Mouse (Mus musculus): ENCODE measurements around the gene Maco1.

- TF ChIP-seq CTCF (IDR thresholded peaks at IDR 0.05; ENCODE audit: control insufficient read depth, insufficient read depth, insufficient read length): no peak
- no peak for TF ChIP-seq MAX (IDR thresholded peaks at IDR 0.05)
- no peak for TF ChIP-seq USF1 (IDR thresholded peaks at IDR 0.05; ENCODE audit: low read depth)
Observed at GRCm38 (mm10) chr4:134814229-134814571, 38.9 kb downstream of the Maco1 start.
